Mouse (Mus musculus): ENCODE results near the gene Tk1. TPM values are rescaled to one million over a fixed set of nuclear protein-coding genes. Genes with fewer than 3 reads are reported as not detected.
A peak's percentile ranks its signal among the peaks of the same experiment; 100 is the strongest.

Gene Tk1
- polyA plus RNA-seq, 1 experiment, result 52.8 TPM

GRCm38 (mm10) chr11:117783089-117783488, 42.8 kb downstream of the Tk1 start:
- H3K79me2 ChIP-seq (ENCODE audit: control insufficient read depth, insufficient read depth), result no peaks in the 10 kb centered on the region
- TF ChIP-seq POLR2AphosphoS2 (IDR thresholded peaks at IDR 0.05; ENCODE audit: insufficient read length, low read depth) (no peak), REST (IDR thresholded peaks at IDR 0.05; ENCODE audit: insufficient read depth, insufficient read length) (no peak), TCF12 (IDR thresholded peaks at IDR 0.05; ENCODE audit: insufficient read depth, poor library complexity, severe bottlenecking) (no peak), MAX (IDR thresholded peaks at IDR 0.05; ENCODE audit: low read depth) (no peak), TCF3 (IDR thresholded peaks at IDR 0.05; ENCODE audit: insufficient read length, low read depth) (no peak)
- H3K4me3 ChIP-seq, result no peak overlapping the region
- no peak overlapping the region for H3K4me2 ChIP-seq (ENCODE audit: low read depth)
- H3K27me3 ChIP-seq (ENCODE audit: control insufficient read depth, insufficient read depth, insufficient read length), result no peaks in the 10 kb centered on the region
- H3K36me3 ChIP-seq (ENCODE audit: control insufficient read depth, insufficient read depth), result no peaks in the 10 kb centered on the region
- H3ac ChIP-seq (ENCODE audit: control insufficient read depth, insufficient read length), result no peak overlapping the region

- H3K4me3 ChIP-seq, result no peak overlapping the region
- H3ac ChIP-seq (ENCODE audit: control insufficient read depth, insufficient read length), result no peak overlapping the region
- H3K79me2 ChIP-seq (ENCODE audit: control insufficient read depth, insufficient read depth), result no peaks in the 10 kb centered on the region
- no peak overlapping the region for H3K4me2 ChIP-seq (ENCODE audit: low read depth)
- TF ChIP-seq USF1 (IDR thresholded peaks at IDR 0.05; ENCODE audit: low read depth) (no peak), POLR2AphosphoS2 (IDR thresholded peaks at IDR 0.05; ENCODE audit: insufficient read length, low read depth) (no peak), MYOG (IDR thresholded peaks at IDR 0.05; ENCODE audit: control insufficient read depth in 1 of 3, insufficient read depth in 1 of 3, insufficient read length in 2 of 3, low read depth in 2 of 3) (no peak), TCF12 (IDR thresholded peaks at IDR 0.05; ENCODE audit: insufficient read depth, poor library complexity, severe bottlenecking) (no peak), MYOD1 (IDR thresholded peaks at IDR 0.05; ENCODE audit: control insufficient read depth in 1 of 3, insufficient read length in 2 of 3, low read depth in 2 of 3) (no peak), REST (IDR thresholded peaks at IDR 0.05; ENCODE audit: insufficient read depth, insufficient read length) (no peak)
- no peaks in the 10 kb centered on the region for H3K36me3 ChIP-seq (ENCODE audit: control insufficient read depth, insufficient read depth)
- no peaks in the 10 kb centered on the region for H3K27me3 ChIP-seq (ENCODE audit: control insufficient read depth, insufficient read depth, insufficient read length)
Measured at GRCm38 (mm10) chr11:117782705-117783034, 43.2 kb downstream of the Tk1 start.

- Histone ChIP-seq H3K4me2 (ENCODE audit: low read depth) (peak within 1 kb of the TSS; percentile 94), H3ac (ENCODE audit: control insufficient read depth, insufficient read length) (no peak within 1 kb of the TSS), H3K79me2 (ENCODE audit: control insufficient read depth, insufficient read depth) (no peaks in the 10 kb centered on the region), H3K27me3 (ENCODE audit: control insufficient read depth, insufficient read depth, insufficient read length) (no peaks in the 10 kb centered on the region), H3K4me3 (peak within 1 kb of the TSS; percentile 59), H3K36me3 (ENCODE audit: control insufficient read depth, insufficient read depth) (no peaks in the 10 kb centered on the region)
- TF ChIP-seq MAX (IDR thresholded peaks at IDR 0.05; ENCODE audit: low read depth), result no peak
- no peak for TF ChIP-seq TCF12 (IDR thresholded peaks at IDR 0.05; ENCODE audit: insufficient read depth, poor library complexity, severe bottlenecking)
- no peak for TF ChIP-seq MYOD1 (IDR thresholded peaks at IDR 0.05; ENCODE audit: control insufficient read depth in 1 of 3, insufficient read length in 2 of 3, low read depth in 2 of 3)
- no peak for TF ChIP-seq POLR2A (IDR thresholded peaks at IDR 0.05; ENCODE audit: insufficient read length, low read depth)
- TF ChIP-seq MYOG (IDR thresholded peaks at IDR 0.05; ENCODE audit: control insufficient read depth in 1 of 3, insufficient read depth in 1 of 3, insufficient read length in 2 of 3, low read depth in 2 of 3), result no peak
- no peak for TF ChIP-seq REST (IDR thresholded peaks at IDR 0.05; ENCODE audit: insufficient read depth, insufficient read length)
- no peak for TF ChIP-seq USF1 (IDR thresholded peaks at IDR 0.05; ENCODE audit: low read depth)
- no peak for TF ChIP-seq TCF3 (IDR thresholded peaks at IDR 0.05; ENCODE audit: insufficient read length, low read depth)
- no peak for TF ChIP-seq E2F4 (IDR thresholded peaks at IDR 0.05; ENCODE audit: insufficient read depth)
- no peak for TF ChIP-seq CEBPB (IDR thresholded peaks at IDR 0.05; ENCODE audit: insufficient read depth, poor library complexity, severe bottlenecking)
- no peak for TF ChIP-seq POLR2AphosphoS2 (IDR thresholded peaks at IDR 0.05; ENCODE audit: insufficient read length, low read depth)
- TF ChIP-seq SRF (IDR thresholded peaks at IDR 0.05; ENCODE audit: control insufficient read depth, insufficient read length, low read depth), result no peak
Measured at GRCm38 (mm10) chr11:117781993-117782704, 43.7 kb downstream of the Tk1 start, which contains the start of the genes Tmc8 and Tmc6. Tmc8 (plus strand) TSS chr11:117782076. Tmc6 (minus strand) TSS chr11:117782198.

- Histone ChIP-seq H3K36me3 (ENCODE audit: control insufficient read depth, insufficient read depth) (no peaks in the 10 kb centered on the region), H3K79me2 (ENCODE audit: control insufficient read depth, insufficient read depth) (no peaks in the 10 kb centered on the region), H3K4me2 (ENCODE audit: low read depth) (peak overlapping the region; percentile 94), H3K27me3 (ENCODE audit: control insufficient read depth, insufficient read depth, insufficient read length) (no peaks in the 10 kb centered on the region), H3ac (ENCODE audit: control insufficient read depth, insufficient read length) (no peak overlapping the region), H3K4me3 (peak overlapping the region; percentile 59)
- TF ChIP-seq MAX (IDR thresholded peaks at IDR 0.05; ENCODE audit: low read depth), result no peak
- TF ChIP-seq POLR2AphosphoS2 (IDR thresholded peaks at IDR 0.05; ENCODE audit: insufficient read length, low read depth), result no peak
- no peak for TF ChIP-seq REST (IDR thresholded peaks at IDR 0.05; ENCODE audit: insufficient read depth, insufficient read length)
- no peak for TF ChIP-seq CEBPB (IDR thresholded peaks at IDR 0.05; ENCODE audit: insufficient read depth, poor library complexity, severe bottlenecking)
- TF ChIP-seq MYOG (IDR thresholded peaks at IDR 0.05; ENCODE audit: control insufficient read depth in 1 of 3, insufficient read depth in 1 of 3, insufficient read length in 2 of 3, low read depth in 2 of 3), result peak in 1 of 3 experiments; percentile 50
- no peak for TF ChIP-seq USF1 (IDR thresholded peaks at IDR 0.05; ENCODE audit: low read depth)
- no peak for TF ChIP-seq SRF (IDR thresholded peaks at IDR 0.05; ENCODE audit: control insufficient read depth, insufficient read length, low read depth)
- peak in 2 of 3 experiments; percentile 48 to 74 for TF ChIP-seq MYOD1 (IDR thresholded peaks at IDR 0.05; ENCODE audit: control insufficient read depth in 1 of 3, insufficient read length in 2 of 3, low read depth in 2 of 3)
- TF ChIP-seq E2F4 (IDR thresholded peaks at IDR 0.05; ENCODE audit: insufficient read depth), result peak; percentile 67
Measured at GRCm38 (mm10) chr11:117781199-117781821, 44.6 kb downstream of the Tk1 start.
